Mouse (Mus musculus) gastrocnemius, adult 18-20 months (tissue): ENCODE results near the gene Car8. TPM values are rescaled to one million over a fixed set of nuclear protein-coding genes. Genes with fewer than 3 reads are reported as not detected.
"Not testable (repeated sequence)": the region's sequence is repeated elsewhere in the genome, so short reads cannot be mapped to it uniquely, and the experiment has no call there.

ENCODE experiments used
- DNase-seq: peaks from one replicate; pipeline ENCODE4 v3.0.0; 2021; ENCODE audit warnings: low spot score
- total RNA-seq, 2 experiments: library from RNA; stranded (reverse); gene quantifications; 2 replicates each; pipeline ENCODE4 v1.2.3; 2021

Car8 gene
- total RNA-seq, 2 experiments from 2014 or later = 1.3 to 2.9 TPM

DNA sequence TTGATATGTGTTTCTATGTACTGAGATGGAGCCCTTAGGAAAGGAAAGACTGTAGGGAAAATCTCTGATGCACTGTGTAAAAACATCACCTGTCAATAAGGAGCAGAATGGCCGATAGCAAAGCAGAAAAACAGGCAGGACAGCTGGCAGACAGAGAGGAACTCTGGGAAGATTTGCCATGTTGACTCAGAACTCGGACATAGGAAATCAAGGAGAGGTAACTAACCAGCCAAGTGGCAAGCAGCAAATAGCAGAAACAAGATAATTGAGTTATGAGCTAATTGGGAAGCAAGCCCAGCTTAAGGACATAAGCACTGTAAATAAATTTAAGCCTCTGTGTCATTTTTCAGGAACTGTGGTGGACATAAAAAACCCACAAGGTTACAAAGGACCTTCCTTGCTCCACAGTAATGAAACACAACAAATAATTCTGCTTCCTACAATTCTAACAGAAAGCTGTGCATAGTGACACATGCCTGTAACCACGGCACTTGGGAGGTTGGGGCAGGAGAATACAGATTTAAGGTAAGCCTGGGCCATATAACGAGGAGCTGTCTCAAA, 33.7 kb downstream of the Car8 start:
- no peak for DNase-seq

DNA sequence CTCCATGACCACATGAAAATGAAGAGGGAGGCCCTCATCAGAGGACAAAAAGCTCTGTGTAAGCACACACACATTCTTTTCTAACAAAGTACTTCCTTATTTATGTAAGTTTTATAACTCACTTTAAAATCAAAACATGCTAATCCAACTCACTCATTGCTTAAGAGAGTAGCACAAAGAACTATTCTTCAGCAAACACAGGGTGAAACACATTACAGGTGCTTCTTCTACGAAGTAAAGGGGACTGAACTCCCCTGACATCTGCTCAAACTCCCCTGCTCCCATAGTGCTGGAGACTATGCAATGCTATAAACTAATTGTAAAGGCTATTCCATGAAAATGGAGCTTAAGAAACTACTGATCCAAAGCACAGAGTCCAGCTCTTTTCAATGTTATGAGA, 35.5 kb downstream of the Car8 start:
- DNase-seq = no peak

- no peak for DNase-seq
Measured at GRCm38 (mm10) chr4:8201631-8202030, 37.2 kb downstream of the Car8 start.

DNA sequence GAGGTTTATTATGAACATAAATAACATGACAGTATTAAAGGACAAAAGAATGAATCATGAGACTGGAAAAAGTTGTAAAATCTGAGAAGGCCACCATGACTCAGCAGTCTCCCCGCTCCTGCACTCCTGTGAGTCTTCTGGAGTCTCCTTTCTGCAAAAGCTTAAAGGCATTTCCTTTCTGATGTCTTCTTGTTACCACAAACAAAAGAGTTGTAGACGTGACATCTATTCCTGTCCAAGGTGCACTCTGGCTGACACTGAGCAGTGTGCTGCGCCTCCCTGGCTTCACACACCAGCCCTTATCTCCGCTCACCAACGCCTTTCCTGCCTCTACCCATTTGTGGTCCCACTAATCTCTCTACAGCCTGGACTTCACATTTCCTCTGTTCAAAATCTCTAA, 38.8 kb downstream of the Car8 start:
- DNase-seq = no peak

- no peak for DNase-seq
Measured at GRCm38 (mm10) chr4:8198033-8198432, 40.8 kb downstream of the Car8 start.

GRCm38 (mm10) chr4:8190441-8190840, 48.4 kb downstream of the Car8 start:
- DNase-seq = no peak

DNA sequence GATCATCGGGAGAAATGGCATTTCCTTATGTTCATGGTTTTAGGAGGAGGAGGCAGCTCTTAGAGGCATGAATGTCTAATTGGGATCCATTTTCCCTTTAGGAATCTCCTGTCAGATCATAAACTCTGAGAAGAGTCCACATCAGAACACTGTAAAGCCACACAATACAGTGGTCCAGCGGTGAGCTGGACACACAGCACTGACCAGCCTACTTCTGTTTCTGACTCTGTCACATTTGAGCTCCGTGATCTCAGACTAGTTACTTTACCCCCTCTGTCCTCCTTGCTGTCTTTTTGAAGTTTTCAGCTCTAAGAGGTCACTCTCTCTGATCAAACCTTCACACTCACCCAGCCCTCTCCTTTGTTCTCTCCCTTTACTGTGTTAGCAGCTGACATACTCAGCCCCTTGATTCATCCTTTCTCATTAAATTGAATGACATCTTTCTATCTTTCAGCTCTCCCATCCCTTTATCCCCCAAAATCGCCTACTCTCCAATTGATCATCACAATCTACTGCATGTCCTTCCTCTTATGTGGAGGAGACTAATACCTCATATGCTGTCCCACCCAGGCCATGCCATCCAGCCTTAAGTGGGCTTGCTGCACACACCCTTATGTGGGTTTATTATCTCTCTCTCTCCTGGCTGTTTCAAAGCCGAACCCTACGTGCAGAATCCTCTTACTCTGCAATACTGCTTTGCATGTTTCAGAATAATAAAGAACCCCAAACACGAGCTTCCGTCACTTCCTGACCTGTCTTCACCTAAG, 51.7 kb downstream of the Car8 start:
- DNase-seq = no peak

- no peak for DNase-seq
Measured at GRCm38 (mm10) chr4:8180576-8180975, 58.3 kb downstream of the Car8 start.

DNA sequence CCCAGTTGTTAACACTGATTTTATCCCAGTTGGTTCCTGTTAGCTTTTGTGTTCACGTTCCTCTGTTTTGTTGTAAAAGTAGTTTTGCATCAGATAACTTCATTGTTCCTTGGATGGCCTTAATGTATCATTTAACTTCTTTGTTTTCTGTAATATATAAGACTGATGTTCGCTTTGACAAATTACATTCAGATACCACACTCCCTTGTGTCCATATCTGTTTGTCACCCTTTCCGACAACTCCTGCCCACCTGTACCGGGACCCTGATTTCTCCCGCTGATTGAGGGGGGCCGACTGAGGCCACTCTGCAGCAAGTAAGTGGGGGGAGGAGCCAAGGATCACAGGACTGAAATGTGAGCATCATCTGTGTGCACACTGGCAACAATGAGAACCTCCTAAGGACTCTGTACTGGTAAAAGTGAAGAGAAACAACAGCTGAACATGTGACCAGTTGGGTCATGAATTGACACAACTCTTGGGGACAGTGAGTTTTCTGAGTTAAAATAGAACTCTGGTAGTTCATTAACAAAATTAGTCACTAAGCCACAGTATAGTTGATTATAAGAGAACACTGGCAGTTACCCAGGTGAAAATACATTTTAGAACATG, 84.1 kb downstream of the Car8 start:
- no peak for DNase-seq

DNA sequence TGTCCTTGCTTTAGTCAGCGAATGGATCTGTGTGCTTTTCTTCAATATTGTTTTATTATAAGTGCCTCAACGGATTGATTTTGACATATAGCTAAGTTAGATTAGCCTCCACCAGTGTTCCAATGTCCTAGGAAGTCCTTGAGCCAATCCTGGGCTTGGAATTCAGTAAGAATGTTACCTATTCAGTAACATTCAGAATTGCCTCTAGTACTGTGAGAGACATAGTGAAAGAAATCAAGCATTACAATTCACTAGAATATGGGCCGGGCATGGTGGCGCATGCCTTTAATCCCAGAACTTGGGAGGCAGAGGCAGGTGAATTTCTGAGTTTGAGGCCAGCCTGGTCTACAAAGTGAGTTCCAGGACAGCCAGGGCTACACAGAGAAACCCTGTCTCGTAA, 84.9 kb downstream of the Car8 start:
- not testable (repeated sequence) for DNase-seq

DNA sequence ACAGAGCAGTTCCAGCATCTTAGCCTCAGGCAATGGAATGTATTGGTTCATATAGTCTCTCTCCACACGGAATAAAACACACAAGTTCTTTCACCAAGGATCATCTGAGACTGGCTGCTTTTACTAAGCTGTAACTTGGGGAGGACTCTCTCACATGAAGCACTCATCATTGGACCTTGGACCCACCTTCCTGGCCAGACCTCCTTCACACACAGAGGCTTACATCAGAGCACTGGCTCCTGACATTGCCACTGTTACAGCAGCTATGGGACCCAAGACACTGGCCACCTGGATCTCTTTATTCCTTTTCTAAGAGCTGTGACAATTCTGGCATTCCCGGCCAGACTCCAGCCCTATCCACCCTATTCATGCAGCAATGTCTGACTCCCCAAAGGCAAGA, 101.4 kb downstream of the Car8 start:
- DNase-seq = no peak

GRCm38 (mm10) chr4:8132024-8132423, 106.8 kb downstream of the Car8 start:
- no peak for DNase-seq

DNA sequence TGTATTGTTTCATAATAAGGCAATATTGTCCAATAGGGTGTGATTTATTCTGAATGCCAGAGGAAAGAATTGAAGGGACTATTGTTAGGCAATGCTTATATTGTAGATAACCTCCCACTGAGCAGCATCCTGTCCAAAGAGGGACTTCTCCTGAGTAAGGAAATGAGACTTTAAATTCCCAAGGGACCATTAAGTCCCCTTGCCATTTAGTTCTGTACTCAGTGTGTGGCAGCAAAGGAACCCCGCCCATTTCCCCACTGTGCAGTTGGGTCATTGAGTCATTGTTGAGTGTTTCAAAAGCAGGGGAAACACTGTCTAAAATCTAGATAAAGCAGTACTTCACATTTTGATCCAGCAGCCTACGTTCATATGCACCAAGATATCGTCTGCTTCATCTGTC, 125.3 kb downstream of the Car8 start:
- DNase-seq = no peak

GRCm38 (mm10) chr4:8111891-8112290, 127.0 kb downstream of the Car8 start:
- no peak for DNase-seq

DNA sequence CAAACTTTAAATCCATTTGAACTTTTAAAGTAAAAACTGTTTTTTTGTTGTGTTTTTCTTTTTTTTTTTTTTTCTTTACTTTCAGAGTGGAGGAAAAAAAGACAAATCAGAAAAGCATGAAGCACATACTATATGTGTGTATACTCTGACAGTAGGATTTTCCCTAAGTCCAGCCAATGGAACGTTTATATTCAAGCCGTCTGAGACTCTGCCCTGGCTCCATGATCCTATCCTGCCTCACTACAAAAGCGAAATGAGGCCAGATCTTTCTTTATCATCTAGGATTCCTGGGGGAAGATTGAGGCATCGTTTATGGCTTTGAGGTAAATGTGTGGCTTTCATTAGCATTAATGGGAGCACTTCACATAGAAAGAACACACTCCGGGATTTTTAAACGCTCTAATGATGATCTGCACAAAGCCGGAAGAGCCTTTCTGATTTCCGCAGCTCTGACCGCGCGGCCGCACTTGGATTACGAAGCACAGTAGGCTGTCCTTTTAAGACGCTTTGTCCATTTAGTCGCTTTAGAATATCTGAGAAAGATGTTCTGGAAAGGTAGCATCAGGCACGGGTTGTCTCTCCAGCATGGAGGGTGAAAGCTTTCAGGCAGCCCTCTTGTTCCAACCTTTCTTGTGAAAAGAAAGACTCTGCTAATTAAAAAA, 128.8 kb downstream of the Car8 start:
- DNase-seq = no peak

DNA sequence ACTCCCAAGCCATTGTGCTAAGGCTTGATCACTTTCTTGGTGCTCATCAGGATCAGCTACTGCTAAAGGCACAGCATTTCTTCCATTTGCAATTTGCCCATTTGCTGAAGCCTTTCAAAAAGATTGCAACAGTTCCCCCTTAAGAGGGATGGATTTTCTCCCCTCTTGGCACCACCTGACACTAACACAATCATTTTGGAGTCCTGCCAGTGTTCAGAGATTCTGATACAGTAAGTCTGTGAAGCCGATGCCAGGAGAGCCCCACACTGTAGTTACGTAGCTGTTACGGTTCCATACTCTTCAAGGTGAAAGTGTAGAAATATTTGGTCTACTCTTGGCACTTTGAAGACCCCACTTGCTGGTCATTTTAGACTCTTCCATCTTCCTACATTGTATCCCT, 137.4 kb downstream of the Car8 start:
- no peak for DNase-seq

DNA sequence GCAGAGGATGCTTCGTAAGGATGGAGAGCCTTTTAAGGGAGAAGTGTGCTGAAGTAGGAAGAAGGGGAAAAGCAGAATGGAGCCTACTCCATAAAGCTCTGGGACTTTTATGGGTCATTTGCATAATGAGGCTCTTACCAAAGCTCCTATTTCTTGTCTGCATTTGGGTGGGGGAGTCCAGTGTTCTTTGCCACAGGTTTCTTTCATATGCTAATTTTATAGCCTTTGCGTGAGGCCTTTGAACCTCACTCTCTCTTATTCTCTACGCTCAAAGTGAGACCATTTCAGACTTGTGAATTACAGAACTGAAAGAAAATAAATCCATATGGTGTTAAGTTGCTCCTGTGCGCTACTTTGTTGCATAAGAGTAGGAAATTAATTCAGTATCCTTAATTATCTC, 140.8 kb downstream of the Car8 start:
- DNase-seq = no peak

GRCm38 (mm10) chr4:8097683-8098082, 141.2 kb downstream of the Car8 start:
- no peak for DNase-seq

GRCm38 (mm10) chr4:8093566-8093965, 145.3 kb downstream of the Car8 start:
- not testable (repeated sequence) for DNase-seq
